Mouse (Mus musculus) liver (tissue): ENCODE measurements around the gene Glcci1.
A peak's percentile ranks its signal among the peaks of the same experiment; 100 is the strongest.

Source experiments
- DNase-seq: peaks from one replicate; pipeline ENCODE4 v3.0.0-alpha.2; 2020; ENCODE audit warnings: mixed read lengths

Glcci1 gene

GRCm38 (mm10) chr6:8560682-8561081 is 51.3 kb downstream of the Glcci1 start:
- DNase-seq, result no peak

GRCm38 (mm10) chr6:8582377-8582776 is 73.0 kb downstream of the Glcci1 start:
- no peak for DNase-seq

- no peak for DNase-seq
Measured at GRCm38 (mm10) chr6:8583892-8584291, 74.5 kb downstream of the Glcci1 start.

- DNase-seq, result no peak
Measured at GRCm38 (mm10) chr6:8591665-8592064, 82.3 kb downstream of the Glcci1 start.

GRCm38 (mm10) chr6:8617369-8617768 is 108.0 kb downstream of the Glcci1 start:
- no peak for DNase-seq

- no peak for DNase-seq
Measured at GRCm38 (mm10) chr6:8619582-8620350, 110.4 kb downstream of the Glcci1 start.

GRCm38 (mm10) chr6:8623045-8623444 is 113.6 kb downstream of the Glcci1 start:
- DNase-seq, result no peak

- no peak for DNase-seq
Measured at GRCm38 (mm10) chr6:8628226-8628625, 118.8 kb downstream of the Glcci1 start.

GRCm38 (mm10) chr6:8628715-8629267 is 119.4 kb downstream of the Glcci1 start:
- no peak for DNase-seq

- DNase-seq, result no peak
Measured at GRCm38 (mm10) chr6:8630531-8630930, 121.1 kb downstream of the Glcci1 start.

GRCm38 (mm10) chr6:8631362-8631761 is 122.0 kb downstream of the Glcci1 start:
- DNase-seq, result no peak

GRCm38 (mm10) chr6:8631986-8632632 is 122.7 kb downstream of the Glcci1 start:
- no peak for DNase-seq

GRCm38 (mm10) chr6:8632701-8633100 is 123.3 kb downstream of the Glcci1 start:
- DNase-seq, result no peak

GRCm38 (mm10) chr6:8638122-8638521 is 128.7 kb downstream of the Glcci1 start:
- DNase-seq, result no peak

- DNase-seq, result no peak
Measured at GRCm38 (mm10) chr6:8638899-8639298, 129.5 kb downstream of the Glcci1 start.

GRCm38 (mm10) chr6:8639526-8639925 is 130.1 kb downstream of the Glcci1 start:
- DNase-seq, result no peak

- no peak for DNase-seq
Measured at GRCm38 (mm10) chr6:8640863-8641262, 131.5 kb downstream of the Glcci1 start.

GRCm38 (mm10) chr6:8644703-8645102 is 135.3 kb downstream of the Glcci1 start:
- DNase-seq, result peak; percentile 11

- DNase-seq, result no peak
Measured at GRCm38 (mm10) chr6:8645708-8646107, 136.3 kb downstream of the Glcci1 start.
